Mouse (Mus musculus): ENCODE data around the gene Tnfsf11. TPM values are rescaled to one million over a fixed set of nuclear protein-coding genes. Genes with fewer than 3 reads are reported as not detected.

Gene Tnfsf11
- polyA plus RNA-seq, 1 experiment from 2014 or later = not detected

GRCm38 (mm10) chr14:78331368-78331767, 23.5 kb upstream of the Tnfsf11 start:
- WGBS = 77% methylated on average over 7 of the region's 7 CpGs
- Histone ChIP-seq H3K36me3 (ENCODE audit: control insufficient read depth, insufficient read depth, low read length) (no peaks in the 10 kb centered on the region), H3K4me2 (ENCODE audit: low read length) (no peak overlapping the region), H3K4me3 (ENCODE audit: low read depth, low read length) (no peak overlapping the region), H3K9me3 (replicated peaks; ENCODE audit: control insufficient read depth, low read length, poor library complexity, severe bottlenecking) (no peaks in the 10 kb centered on the region), H3K27me3 (ENCODE audit: control insufficient read depth, insufficient read depth, low read depth, low read length) (no peaks in the 10 kb centered on the region), H3K27ac (ENCODE audit: low read length) (no peak overlapping the region), H3K4me1 (ENCODE audit: control insufficient read depth, insufficient read depth, low read length) (no peaks in the 10 kb centered on the region), H3K9ac (ENCODE audit: low read depth, low read length) (no peak overlapping the region)
- no peak for ATAC-seq

- Histone ChIP-seq H3K4me1 (ENCODE audit: control insufficient read depth, insufficient read depth, low read length) (no peaks in the 10 kb centered on the region), H3K27me3 (ENCODE audit: control insufficient read depth, insufficient read depth, low read depth, low read length) (no peaks in the 10 kb centered on the region), H3K4me3 (ENCODE audit: low read depth, low read length) (no peak overlapping the region), H3K4me2 (ENCODE audit: low read length) (no peak overlapping the region), H3K36me3 (ENCODE audit: control insufficient read depth, insufficient read depth, low read length) (no peaks in the 10 kb centered on the region), H3K27ac (ENCODE audit: low read length) (no peak overlapping the region), H3K9ac (ENCODE audit: low read depth, low read length) (no peak overlapping the region), H3K9me3 (replicated peaks; ENCODE audit: control insufficient read depth, low read length, poor library complexity, severe bottlenecking) (no peaks in the 10 kb centered on the region)
- no peak for ATAC-seq
- WGBS = 58% methylated on average over 11 of the region's 11 CpGs
These were observed 22.9 kb upstream of the Tnfsf11 start for GRCm38 (mm10) chr14:78330576-78331300.

- Histone ChIP-seq H3K4me1 (ENCODE audit: control insufficient read depth, insufficient read depth, low read length) (no peaks in the 10 kb centered on the region), H3K27me3 (ENCODE audit: control insufficient read depth, insufficient read depth, low read depth, low read length) (no peaks in the 10 kb centered on the region), H3K4me3 (ENCODE audit: low read depth, low read length) (no peak overlapping the region), H3K27ac (ENCODE audit: low read length) (no peak overlapping the region), H3K9me3 (replicated peaks; ENCODE audit: control insufficient read depth, low read length, poor library complexity, severe bottlenecking) (no peaks in the 10 kb centered on the region), H3K4me2 (ENCODE audit: low read length) (no peak overlapping the region), H3K36me3 (ENCODE audit: control insufficient read depth, insufficient read depth, low read length) (no peaks in the 10 kb centered on the region), H3K9ac (ENCODE audit: low read depth, low read length) (no peak overlapping the region)
- WGBS = 85% methylated on average over 8 of the region's 8 CpGs
- no peak for ATAC-seq
These were observed 22.1 kb upstream of the Tnfsf11 start for GRCm38 (mm10) chr14:78329765-78330451.

- H3K4me1 ChIP-seq (ENCODE audit: control insufficient read depth, insufficient read depth, low read length) = no peaks in the 10 kb centered on the region
- no peak overlapping the region for H3K9ac ChIP-seq (ENCODE audit: low read depth, low read length)
- WGBS = 91% methylated on average over 1 of the region's 1 CpGs
- no peaks in the 10 kb centered on the region for H3K36me3 ChIP-seq (ENCODE audit: control insufficient read depth, insufficient read depth, low read length)
- H3K4me3 ChIP-seq (ENCODE audit: low read depth, low read length) = no peak overlapping the region
- no peaks in the 10 kb centered on the region for H3K9me3 ChIP-seq (replicated peaks; ENCODE audit: control insufficient read depth, low read length, poor library complexity, severe bottlenecking)
- H3K27me3 ChIP-seq (ENCODE audit: control insufficient read depth, insufficient read depth, low read depth, low read length) = no peaks in the 10 kb centered on the region
- ATAC-seq = no peak
- no peak overlapping the region for H3K4me2 ChIP-seq (ENCODE audit: low read length)
- no peak overlapping the region for H3K27ac ChIP-seq (ENCODE audit: low read length)
These were observed 15.5 kb upstream of the Tnfsf11 start for GRCm38 (mm10) chr14:78323356-78323755.

GRCm38 (mm10) chr14:78322916-78323315, 15.1 kb upstream of the Tnfsf11 start:
- H3K27ac ChIP-seq (ENCODE audit: low read length) = no peak overlapping the region
- no peak overlapping the region for H3K4me2 ChIP-seq (ENCODE audit: low read length)
- 85% methylated on average over 9 of the region's 9 CpGs for WGBS
- H3K9ac ChIP-seq (ENCODE audit: low read depth, low read length) = no peak overlapping the region
- H3K27me3 ChIP-seq (ENCODE audit: control insufficient read depth, insufficient read depth, low read depth, low read length) = no peaks in the 10 kb centered on the region
- H3K9me3 ChIP-seq (replicated peaks; ENCODE audit: control insufficient read depth, low read length, poor library complexity, severe bottlenecking) = no peaks in the 10 kb centered on the region
- no peak overlapping the region for H3K4me3 ChIP-seq (ENCODE audit: low read depth, low read length)
- H3K36me3 ChIP-seq (ENCODE audit: control insufficient read depth, insufficient read depth, low read length) = no peaks in the 10 kb centered on the region
- H3K4me1 ChIP-seq (ENCODE audit: control insufficient read depth, insufficient read depth, low read length) = no peaks in the 10 kb centered on the region
- no peak for ATAC-seq

- Histone ChIP-seq H3K4me3 (ENCODE audit: low read depth, low read length) (no peak overlapping the region), H3K27me3 (ENCODE audit: control insufficient read depth, insufficient read depth, low read depth, low read length) (no peaks in the 10 kb centered on the region), H3K27ac (ENCODE audit: low read length) (no peak overlapping the region), H3K4me2 (ENCODE audit: low read length) (no peak overlapping the region), H3K9ac (ENCODE audit: low read depth, low read length) (no peak overlapping the region), H3K9me3 (replicated peaks; ENCODE audit: control insufficient read depth, low read length, poor library complexity, severe bottlenecking) (no peaks in the 10 kb centered on the region), H3K4me1 (ENCODE audit: control insufficient read depth, insufficient read depth, low read length) (no peaks in the 10 kb centered on the region), H3K36me3 (ENCODE audit: control insufficient read depth, insufficient read depth, low read length) (no peaks in the 10 kb centered on the region)
- WGBS = 92% methylated on average over 6 of the region's 6 CpGs
- no peak for ATAC-seq
These were observed 12.4 kb upstream of the Tnfsf11 start for GRCm38 (mm10) chr14:78320248-78320647.

GRCm38 (mm10) chr14:78319580-78319979, 11.7 kb upstream of the Tnfsf11 start:
- Histone ChIP-seq H3K27me3 (ENCODE audit: control insufficient read depth, insufficient read depth, low read depth, low read length) (no peaks in the 10 kb centered on the region), H3K9me3 (replicated peaks; ENCODE audit: control insufficient read depth, low read length, poor library complexity, severe bottlenecking) (no peaks in the 10 kb centered on the region), H3K4me1 (ENCODE audit: control insufficient read depth, insufficient read depth, low read length) (no peaks in the 10 kb centered on the region), H3K9ac (ENCODE audit: low read depth, low read length) (no peak overlapping the region), H3K4me2 (ENCODE audit: low read length) (no peak overlapping the region), H3K27ac (ENCODE audit: low read length) (no peak overlapping the region), H3K4me3 (ENCODE audit: low read depth, low read length) (no peak overlapping the region), H3K36me3 (ENCODE audit: control insufficient read depth, insufficient read depth, low read length) (no peaks in the 10 kb centered on the region)
- 77% methylated on average over 5 of the region's 5 CpGs for WGBS
- ATAC-seq = no peak

- no peaks in the 10 kb centered on the region for H3K36me3 ChIP-seq (ENCODE audit: control insufficient read depth, insufficient read depth, low read length)
- ATAC-seq = no peak
- H3K4me1 ChIP-seq (ENCODE audit: control insufficient read depth, insufficient read depth, low read length) = no peaks in the 10 kb centered on the region
- H3K9ac ChIP-seq (ENCODE audit: low read depth, low read length) = no peak overlapping the region
- H3K4me2 ChIP-seq (ENCODE audit: low read length) = no peak overlapping the region
- 87% methylated on average over 3 of the region's 3 CpGs for WGBS
- H3K4me3 ChIP-seq (ENCODE audit: low read depth, low read length) = no peak overlapping the region
- no peaks in the 10 kb centered on the region for H3K27me3 ChIP-seq (ENCODE audit: control insufficient read depth, insufficient read depth, low read depth, low read length)
- no peaks in the 10 kb centered on the region for H3K9me3 ChIP-seq (replicated peaks; ENCODE audit: control insufficient read depth, low read length, poor library complexity, severe bottlenecking)
- H3K27ac ChIP-seq (ENCODE audit: low read length) = no peak overlapping the region
These were observed 11.2 kb upstream of the Tnfsf11 start for GRCm38 (mm10) chr14:78319000-78319399.

GRCm38 (mm10) chr14:78317623-78318022, 9.8 kb upstream of the Tnfsf11 start:
- 83% methylated on average over 5 of the region's 5 CpGs for WGBS
- ATAC-seq = no peak
- no peak overlapping the region for H3K4me3 ChIP-seq (ENCODE audit: low read depth, low read length)
- H3K27ac ChIP-seq (ENCODE audit: low read length) = no peak overlapping the region
- H3K9me3 ChIP-seq (replicated peaks; ENCODE audit: control insufficient read depth, low read length, poor library complexity, severe bottlenecking) = no peaks in the 10 kb centered on the region
- no peak overlapping the region for H3K4me2 ChIP-seq (ENCODE audit: low read length)
- no peaks in the 10 kb centered on the region for H3K4me1 ChIP-seq (ENCODE audit: control insufficient read depth, insufficient read depth, low read length)
- no peak overlapping the region for H3K9ac ChIP-seq (ENCODE audit: low read depth, low read length)
- H3K36me3 ChIP-seq (ENCODE audit: control insufficient read depth, insufficient read depth, low read length) = no peaks in the 10 kb centered on the region
- H3K27me3 ChIP-seq (ENCODE audit: control insufficient read depth, insufficient read depth, low read depth, low read length) = no peaks in the 10 kb centered on the region

Measured in midbrain, embryonic 16.5 days (tissue).